Mouse (Mus musculus) cerebellum, adult 2 months (tissue): ENCODE results near the gene Ftsj1.
A peak's percentile ranks its signal among the peaks of the same experiment; 100 is the strongest.

Source experiments
- CTCF ChIP-seq: fragments of 200-500 bp; IDR thresholded peaks from 2 replicates; pipeline ENCODE4 v1.5.1; 2011; ENCODE audit warnings: low read depth, mild to moderate bottlenecking, control low read depth, low read length, moderate library complexity, borderline replicate concordance; ENCODE audit not compliant: insufficient read depth
- POLR2A ChIP-seq: fragments of 200-500 bp; IDR thresholded peaks from 2 replicates; pipeline ENCODE4 v1.6.1; 2011; ENCODE audit warnings: low read length, control low read depth, borderline replicate concordance; ENCODE audit not compliant: insufficient read depth

DNA sequence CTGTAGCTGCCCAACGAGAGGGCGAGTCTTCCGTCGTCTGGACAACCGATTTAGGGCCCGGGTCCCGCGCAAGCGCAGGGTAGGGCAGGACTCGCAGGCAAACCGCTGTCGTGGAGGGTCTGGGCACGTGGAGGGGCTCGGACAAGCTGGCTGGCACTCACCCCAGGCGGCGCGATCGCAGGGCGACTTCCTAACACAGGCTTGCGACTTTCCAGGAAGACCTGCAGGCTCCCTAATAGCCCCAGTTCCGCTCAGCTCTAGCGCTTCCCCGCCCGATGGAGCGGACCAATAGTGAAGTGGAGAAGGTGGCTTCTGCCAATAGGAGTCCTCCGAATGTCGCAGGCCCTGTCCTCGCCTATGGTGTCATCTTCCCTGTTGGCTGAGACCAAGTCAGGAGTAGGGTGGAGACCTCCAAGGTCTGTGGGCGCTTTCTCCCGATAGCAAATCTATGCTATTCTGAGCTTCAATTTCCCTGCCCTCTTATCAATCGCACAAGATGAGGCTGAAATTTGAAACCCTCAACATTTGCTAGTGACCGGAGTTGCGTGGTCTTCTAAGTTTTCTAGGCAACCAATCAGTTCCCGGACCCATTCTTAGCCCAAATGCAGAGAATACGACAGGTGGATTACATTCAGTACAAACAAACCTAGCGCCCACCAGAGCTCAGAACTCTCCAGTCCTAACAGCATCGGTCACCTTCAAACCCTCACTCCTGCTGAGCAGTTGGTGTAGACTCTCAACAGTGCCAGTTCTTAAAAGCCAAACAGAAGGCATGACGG, 59.4 kb downstream of the Ftsj1 start:
- peak; percentile 63; the same call in 1 of the 2 replicates for TF ChIP-seq POLR2A
- TF ChIP-seq CTCF, result no peak
